In genomic region chr12:7200879-7201278, GRCm38 (mm10) we compare ENCODE assay signal across 19 mouse cellular contexts.
"Had no signal": no experiment of that assay in that cellular context is flagged by ENCODE, and none has a peak within 500 bp of the region (broad histone marks: within the 10 kb centered on the region; RNA-seq: fewer than 3 reads in every experiment).

No protein-coding gene starts in this region.

- H3K36me3 ChIP-seq: midbrain, embryonic 10.5 days; midbrain, embryonic 12.5 days; neural tube, embryonic 13.5 days; neural tube, embryonic 15.5 days had no signal

- H3K9me3 ChIP-seq: midbrain, embryonic 10.5 days; midbrain, embryonic 12.5 days; neural tube, embryonic 13.5 days; neural tube, embryonic 15.5 days had no signal

- H3K27me3 ChIP-seq: midbrain, embryonic 12.5 days; neural tube, embryonic 13.5 days; neural tube, embryonic 15.5 days had no signal

- H3K4me1 ChIP-seq: midbrain, embryonic 10.5 days; midbrain, embryonic 12.5 days; neural tube, embryonic 13.5 days; neural tube, embryonic 15.5 days had no signal

- H3K9ac ChIP-seq: lung, embryonic 14.5 days; midbrain, embryonic 12.5 days; neural tube, embryonic 13.5 days; neural tube, embryonic 15.5 days had no signal

- H3K4me2 ChIP-seq: lung, embryonic 14.5 days; midbrain, embryonic 12.5 days; neural tube, embryonic 13.5 days; neural tube, embryonic 15.5 days had no signal

- ATAC-seq: midbrain, embryonic 16.5 days had no signal

- DNase-seq: lung, adult 18-20 months; lung, embryonic 14.5 days; lung, postnatal 10 days; lung, postnatal 4 days; midbrain, embryonic 14.5 days; retina, postnatal 1 day; right cerebral cortex, adult 18-20 months; right cerebral cortex, postnatal 25 days; right cerebral cortex, postnatal 4 days; spleen, adult 18-20 months; thymus, adult 18-20 months; thymus, postnatal 14 days; thymus, postnatal 36 days had no signal

- H3K4me3 ChIP-seq: midbrain, embryonic 10.5 days; midbrain, embryonic 12.5 days; myocyte; neural tube, embryonic 13.5 days; neural tube, embryonic 15.5 days had no signal

- H3K27ac ChIP-seq: midbrain, embryonic 10.5 days; midbrain, embryonic 12.5 days; neural tube, embryonic 13.5 days; neural tube, embryonic 15.5 days had no signal
